Mouse (Mus musculus) embryonic fibroblast, embryonic 13.5 days (primary cell): Measurements from ENCODE around the gene Cntfr. TPM values are rescaled to one million over a fixed set of nuclear protein-coding genes. Genes with fewer than 3 reads are reported as not detected.
"Not testable (repeated sequence)": the region's sequence is repeated elsewhere in the genome, so short reads cannot be mapped to it uniquely, and the experiment has no call there.

Source experiments
- H3K27ac ChIP-seq: 2 replicates; pipeline ENCODE4 v1.5.1; 2012; ENCODE audit warnings: low read length, control low read depth, inconsistent platforms; ENCODE audit not compliant: insufficient read depth
- H3K4me1 ChIP-seq: 2 replicates; pipeline ENCODE4 v1.6.1; 2011; ENCODE audit warnings: low read length; ENCODE audit not compliant: control insufficient read depth, insufficient read depth
- H3K4me3 ChIP-seq: 2 replicates; pipeline ENCODE4 v1.5.1; 2011; ENCODE audit warnings: mild to moderate bottlenecking, control low read depth, low read length; ENCODE audit not compliant: insufficient read depth
- CTCF ChIP-seq: IDR thresholded peaks from 2 replicates; pipeline ENCODE4 v1.5.1; 2011; ENCODE audit warnings: mild to moderate bottlenecking, control low read depth, low read length, moderate library complexity, borderline replicate concordance; ENCODE audit not compliant: insufficient read depth
- POLR2A ChIP-seq: IDR thresholded peaks from 2 replicates; pipeline ENCODE4 v1.6.1; 2011; ENCODE audit warnings: low read depth, mild to moderate bottlenecking, control low read depth, low read length, moderate library complexity
- polyA plus RNA-seq: library from polyadenylated mRNA; stranded (reverse); fragments of >200 nt; gene quantifications from 2 replicates; pipeline ENCODE4 v1.2.4, GENCODE M21; 2011; ENCODE audit warnings: low read depth; ENCODE audit not compliant: missing spikeins, insufficient read length

Cntfr gene
- 4.3 and 4.9 TPM in 2 replicates for polyA plus RNA-seq

DNA sequence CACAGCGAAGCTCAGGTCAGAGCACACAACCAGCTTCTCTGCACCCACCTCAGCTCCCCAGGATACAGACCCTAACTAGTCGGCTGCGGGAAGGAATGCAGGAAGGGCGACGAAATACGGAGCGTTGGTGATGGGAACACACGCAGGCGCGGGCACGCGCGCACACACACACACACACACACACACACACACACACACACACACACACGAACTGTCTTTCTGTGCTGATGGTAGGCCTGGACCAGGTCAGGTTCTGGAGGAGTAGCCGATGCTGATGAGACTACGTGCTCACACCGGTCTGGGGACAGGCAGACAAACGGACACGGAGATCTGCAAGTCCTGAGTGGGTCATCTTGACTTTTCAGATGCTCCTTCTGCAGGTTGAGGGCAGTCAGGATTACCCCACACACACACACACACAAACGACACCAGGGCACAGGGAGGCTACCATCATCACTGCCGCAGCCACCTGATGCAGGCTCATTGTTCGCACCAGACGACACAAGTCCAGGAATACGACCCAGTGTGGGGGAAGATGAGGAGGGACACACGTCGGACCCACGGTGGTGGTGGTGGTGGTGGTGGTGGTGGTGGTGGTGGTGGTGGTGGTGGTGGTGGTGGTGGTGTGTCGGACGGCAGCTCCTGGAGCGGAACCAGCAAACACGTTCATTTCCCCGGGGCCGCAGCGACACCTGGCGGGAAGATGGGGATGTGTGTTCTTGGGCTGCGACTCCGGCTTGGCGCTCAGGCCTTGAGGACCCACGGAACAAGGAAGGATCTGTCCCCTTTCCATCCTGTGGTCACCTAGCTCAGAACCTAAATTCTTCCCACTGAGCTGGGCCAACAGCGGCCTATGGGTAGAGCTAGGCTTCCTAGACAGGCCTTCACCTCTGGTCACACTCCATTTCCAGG lies at the start of gene Cntfr:
Gene Cntfr (minus strand): TSS at position 160 of the 912 bp plus-strand sequence.
- TF ChIP-seq CTCF, result peak; percentile 79
- H3K4me1 ChIP-seq, H3K4me3 ChIP-seq, H3K27ac ChIP-seq: not testable (repeated sequence)

GRCm38 (mm10) chr4:41745021-41745420 lies 48.1 kb upstream of the Cntfr start:
- H3K4me1 ChIP-seq, result no peaks in the 10 kb centered on the region
- H3K27ac ChIP-seq, result no peak overlapping the region
- no peak overlapping the region for H3K4me3 ChIP-seq
- TF ChIP-seq CTCF (no peak), POLR2A (no peak)

DNA sequence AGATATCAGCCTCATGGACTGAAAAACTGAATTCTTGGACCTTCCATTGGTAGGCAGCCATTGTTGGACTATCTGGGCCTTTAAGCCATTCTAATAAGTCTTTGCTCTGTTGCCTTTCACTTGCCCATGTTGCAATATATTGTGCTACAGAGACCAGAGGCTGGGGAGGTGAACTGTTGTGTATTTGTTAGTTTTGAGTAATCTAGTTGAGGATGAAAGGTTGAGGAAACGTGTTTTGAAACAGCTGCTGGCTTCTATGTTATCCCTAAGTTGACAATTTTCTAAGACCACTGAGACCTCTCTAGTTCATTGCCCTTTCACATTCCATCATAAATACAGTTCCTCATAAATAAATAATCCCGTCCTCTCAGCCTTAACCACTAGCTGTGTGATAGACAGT lies 47.2 kb upstream of the Cntfr start:
- H3K4me1 ChIP-seq, result no peaks in the 10 kb centered on the region
- no peak overlapping the region for H3K27ac ChIP-seq
- TF ChIP-seq POLR2A (no peak), CTCF (no peak)
- no peak overlapping the region for H3K4me3 ChIP-seq

GRCm38 (mm10) chr4:41741158-41741560 lies 44.3 kb upstream of the Cntfr start:
- Histone ChIP-seq H3K4me3 (peak overlapping the region; percentile 86), H3K4me1 (0 out of 2 replicates have a peak, but pooled peaks cover 2% of the 10 kb centered on the region), H3K27ac (peak overlapping the region; percentile 60)
- TF ChIP-seq POLR2A (peak; percentile 98), CTCF (no peak)

- H3K4me3 ChIP-seq, result peak overlapping the region; percentile 86
- TF ChIP-seq POLR2A (no peak; the same call in 1 of the 2 replicates), CTCF (no peak)
- H3K27ac ChIP-seq, result peak overlapping the region; percentile 60
- 0 out of 2 replicates have a peak, but pooled peaks cover 2% of the 10 kb centered on the region for H3K4me1 ChIP-seq
These were observed 43.7 kb upstream of the Cntfr start for GRCm38 (mm10) chr4:41740380-41741157.

DNA sequence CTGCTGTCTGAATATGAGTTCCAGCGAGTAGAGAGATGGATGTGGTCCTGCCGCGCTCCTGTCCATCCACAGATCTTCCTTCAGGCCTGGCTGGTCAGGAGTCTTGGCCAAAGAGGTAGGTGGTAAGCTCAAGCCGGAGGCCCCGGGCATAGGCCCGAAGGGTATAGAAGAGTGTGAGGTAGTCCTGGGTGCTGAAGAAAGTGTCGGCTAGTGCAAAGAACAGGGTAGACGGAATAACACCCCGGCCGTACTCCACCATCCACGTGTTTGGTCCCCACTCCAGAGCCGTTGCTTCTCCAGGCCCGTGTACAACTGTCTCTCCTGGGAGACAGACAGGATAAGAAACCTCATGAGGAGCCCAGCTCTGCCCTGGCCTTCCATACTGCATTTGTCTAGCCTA lies 42.4 kb upstream of the Cntfr start:
- no peak overlapping the region for H3K27ac ChIP-seq
- TF ChIP-seq CTCF, result no peak
- TF ChIP-seq POLR2A, result no peak
- 0 out of 2 replicates have a peak, but pooled peaks cover 2% of the 10 kb centered on the region for H3K4me1 ChIP-seq
- 0 out of 2 replicates have a peak overlapping the region, but pooled peaks have one; percentile 86 for H3K4me3 ChIP-seq

- no peak overlapping the region for H3K4me3 ChIP-seq
- H3K27ac ChIP-seq, result peak overlapping the region; percentile 81
- no peak for TF ChIP-seq POLR2A
- TF ChIP-seq CTCF, result no peak
- 0 out of 2 replicates have a peak, but pooled peaks cover 2% of the 10 kb centered on the region for H3K4me1 ChIP-seq
These were observed 41.3 kb upstream of the Cntfr start for GRCm38 (mm10) chr4:41738256-41738603.

DNA sequence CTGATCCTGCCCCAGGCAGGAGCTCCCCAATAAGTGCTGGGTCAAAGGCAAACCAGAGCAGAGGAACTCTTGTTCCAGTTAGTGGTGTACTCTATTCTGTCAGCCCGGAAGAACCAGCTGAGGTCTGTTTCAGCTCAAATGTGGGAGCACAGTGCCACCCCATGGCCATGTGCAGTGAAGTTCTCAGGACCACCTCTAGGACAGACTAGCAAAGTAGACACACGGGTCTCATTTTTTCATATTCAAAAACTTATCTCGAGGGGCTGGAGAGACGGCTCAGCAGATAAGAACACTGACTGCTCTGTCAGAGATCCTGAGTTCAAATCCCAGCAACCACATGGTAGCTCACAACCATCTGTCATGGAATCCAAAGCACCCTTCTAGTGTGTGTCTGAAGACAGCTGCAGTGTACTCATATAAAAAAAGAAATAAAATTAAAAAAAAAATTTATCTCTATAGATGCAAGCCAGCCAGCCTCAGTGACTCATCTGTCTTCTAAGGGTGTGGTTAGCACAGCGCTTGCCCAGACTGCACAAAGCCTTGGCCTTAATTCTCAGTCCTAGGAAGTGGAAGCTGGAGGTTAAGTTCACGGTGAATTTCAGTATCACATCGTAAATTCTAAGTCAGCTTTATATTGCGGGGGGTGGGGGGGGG lies 40.8 kb upstream of the Cntfr start:
- H3K27ac ChIP-seq, result peak overlapping the region; percentile 81
- peak; percentile 18; the same call in 1 of the 2 replicates for TF ChIP-seq POLR2A
- TF ChIP-seq CTCF, result peak; percentile 80; the same call in 1 of the 2 replicates

DNA sequence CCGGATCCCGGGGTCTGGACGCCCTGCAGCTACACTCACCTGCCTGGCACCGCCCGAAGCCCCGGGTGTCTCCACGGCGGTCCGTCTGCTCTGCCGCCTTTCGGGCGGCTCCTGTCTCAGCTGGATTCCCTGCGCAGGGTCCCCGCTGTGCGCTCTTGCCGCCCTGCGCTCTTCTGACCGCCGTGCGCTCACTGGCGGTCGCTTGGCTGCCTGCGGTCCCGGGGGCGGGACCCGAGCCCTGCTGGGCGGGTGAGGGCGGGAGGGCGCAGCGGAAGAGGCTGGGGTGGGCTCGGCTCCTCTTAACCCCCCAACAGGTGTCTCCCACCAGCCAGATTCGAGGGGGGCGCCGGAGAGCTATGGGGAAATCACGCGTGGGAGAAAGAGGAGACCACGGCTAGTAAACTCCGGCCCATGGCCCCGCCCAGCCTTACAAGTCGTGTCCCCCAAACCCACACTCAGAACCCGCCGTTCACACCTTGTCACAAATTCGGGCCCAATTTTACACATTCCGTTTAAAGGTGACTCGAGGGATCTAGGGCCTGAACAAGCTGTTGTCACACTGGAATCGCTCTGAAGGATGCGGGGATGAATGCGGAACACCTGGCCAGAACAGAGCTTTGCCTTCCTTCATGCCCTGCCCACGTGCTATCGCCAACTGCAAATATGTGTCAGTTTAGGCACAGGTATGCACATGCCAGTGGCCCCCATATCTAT lies 34.3 kb upstream of the Cntfr start, which contains the start of gene Arid3c:
Gene Arid3c (minus strand): TSS at position 91 of the 714 bp plus-strand sequence.
- Histone ChIP-seq H3K4me3 (peak within 1 kb of the TSS; percentile 31), H3K4me1 (no peaks in the 10 kb centered on the region), H3K27ac (no peak within 1 kb of the TSS)

More for the DNA sequence above, 40.8 kb upstream of the Cntfr start:
- Histone ChIP-seq H3K4me1 (0 out of 2 replicates have a peak, but pooled peaks cover 2% of the 10 kb centered on the region), H3K4me3 (no peak overlapping the region)

More for the DNA sequence above, 34.3 kb upstream of the Cntfr start, which contains the start of gene Arid3c:
- TF ChIP-seq POLR2A, result no peak
- TF ChIP-seq CTCF, result no peak
